Mouse (Mus musculus): ENCODE results near the gene Gm8122. TPM values are rescaled to one million over a fixed set of nuclear protein-coding genes. Genes with fewer than 3 reads are reported as not detected.

The Gm8122 gene
- polyA plus RNA-seq, 1 experiment: not detected

Other genes with a start within 250 kb of the Gm8122 start
- gene Gm8082, start 241.7 kb downstream of the Gm8122 start, polyA plus RNA-seq (2012; rRNA removed): not detected in 2 replicates
- gene Gm10376, start 219.7 kb downstream of the Gm8122 start, polyA plus RNA-seq (2012; rRNA removed): not detected in 2 replicates
- not detected in 2 replicates for gene Gm8094, start 158.7 kb downstream of the Gm8122 start, polyA plus RNA-seq (2012; rRNA removed)
- not detected in 2 replicates for gene Gm8104, start 134.7 kb downstream of the Gm8122 start, polyA plus RNA-seq (2012; rRNA removed)
- not detected in 2 replicates for gene Gm7233, start 55.4 kb downstream of the Gm8122 start, polyA plus RNA-seq (2012; rRNA removed)
- gene Gm8126, start 23.3 kb upstream of the Gm8122 start, polyA plus RNA-seq (2012; rRNA removed): not detected in 2 replicates
- gene Gm9732, start 39.7 kb upstream of the Gm8122 start, polyA plus RNA-seq (2012; rRNA removed): not detected in 2 replicates
- not detected in 2 replicates for gene Gm8127, start 58.5 kb upstream of the Gm8122 start, polyA plus RNA-seq (2012; rRNA removed)
- gene 1700001F09Rik, start 112.5 kb upstream of the Gm8122 start, polyA plus RNA-seq (2012; rRNA removed): not detected in 2 replicates
- gene Gm8138, start 181.0 kb upstream of the Gm8122 start, polyA plus RNA-seq (2012; rRNA removed): not detected in 2 replicates

All from lung, adult 2 months (tissue).